Mouse (Mus musculus): Measurements from ENCODE around the gene Nnmt. TPM values are rescaled to one million over a fixed set of nuclear protein-coding genes. Genes with fewer than 3 reads are reported as not detected.

Nnmt gene
- total RNA-seq, 4 experiments from 2014 or later, result 1.8 to 4.1 (median 3.5) TPM

- no peak for DNase-seq (ENCODE audit: low spot score in 2 of 2)
Observed at GRCm38 (mm10) chr9:48559482-48560139, 45.3 kb downstream of the Nnmt start.

- no peak for DNase-seq (ENCODE audit: low spot score in 2 of 2)
Observed at GRCm38 (mm10) chr9:48558637-48559036, 46.3 kb downstream of the Nnmt start.

DNA sequence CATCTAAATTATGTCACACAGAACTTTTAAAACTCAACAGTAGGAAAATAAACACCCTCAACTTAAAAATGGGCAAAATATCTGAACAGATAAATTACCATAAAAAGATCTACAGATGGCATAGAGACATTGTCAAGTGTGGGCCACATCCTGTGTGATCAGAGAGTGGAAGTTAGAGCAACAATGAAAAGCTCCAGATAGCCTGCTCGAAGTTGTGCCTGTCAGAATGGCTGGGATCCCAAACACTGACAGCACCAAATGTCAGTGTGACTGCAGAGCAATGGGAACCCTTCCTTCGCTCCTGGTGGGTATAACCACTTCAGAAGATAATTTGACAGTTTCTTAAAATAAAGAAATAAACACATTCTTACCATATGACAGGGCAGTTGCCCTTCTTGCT, 55.9 kb downstream of the Nnmt start:
- DNase-seq (ENCODE audit: low spot score in 2 of 2), result no peak

- no peak for DNase-seq (ENCODE audit: low spot score in 2 of 2)
Observed at GRCm38 (mm10) chr9:48547233-48547632, 57.7 kb downstream of the Nnmt start.

Other genes starting within 250 kb of the Nnmt start
- gene Rexo2, start 124.5 kb downstream of the Nnmt start, total RNA-seq (2022), result 10 to 100 TPM; 69.5 to 78.3 (median 73.0) TPM
- 10 to 100 TPM; 11.9 to 15.8 (median 13.6) TPM for gene Rbm7, start 109.9 kb downstream of the Nnmt start, total RNA-seq (2022)
- 10 to 100 TPM in 1 of 4 experiments, 1 to 10 TPM in 3; 7.8 to 11.7 (median 9.1) TPM for gene Gm5617, start 109.7 kb downstream of the Nnmt start, total RNA-seq (2022)
- 100 to 1,000 TPM; 106 to 199 (median 117) TPM for gene Zbtb16, start 231.1 kb upstream of the Nnmt start, total RNA-seq (2022)

Data from gastrocnemius, adult 8-10 months (tissue).